In the genomic region with DNA sequence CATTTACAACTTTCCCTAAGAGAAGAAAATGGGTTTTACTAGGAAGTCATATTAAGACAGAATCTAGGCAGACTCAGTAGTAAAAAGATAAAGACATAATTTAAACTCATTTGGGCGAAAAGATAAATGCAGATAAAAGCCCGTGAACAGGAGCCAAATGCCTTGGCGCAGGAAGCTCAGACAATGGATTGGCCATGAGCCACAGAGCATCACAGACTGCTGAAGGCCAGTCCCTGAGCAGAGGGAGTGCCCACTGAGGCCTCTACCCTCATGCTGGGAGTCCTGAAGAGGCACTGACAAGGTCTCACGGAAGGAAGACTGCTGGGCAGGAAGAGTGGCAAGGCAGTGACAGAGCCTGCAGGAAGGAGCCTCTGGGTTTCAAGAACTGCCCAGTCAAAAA, we compare ENCODE assay signal across 9 mouse cellular contexts.
DNase-seq lines count a peak whose midpoint lies in the region; ATAC-seq and TF ChIP-seq lines count a peak whose summit lies in the region.
"Had no signal": no experiment of that assay in that cellular context is flagged by ENCODE, and none has a peak within 500 bp of the region (broad histone marks: within the 10 kb centered on the region; RNA-seq: fewer than 3 reads in every experiment).

No protein-coding gene starts in this region.

- TF ChIP-seq CTCF in gastrocnemius, adult 2 months (IDR thresholded peaks at IDR 0.05) = no peak

- no peak overlapping the region for H3K4me3 ChIP-seq in midbrain, embryonic 10.5 days
- H3K4me3 ChIP-seq in midbrain, embryonic 11.5 days (ENCODE audit: low read depth, low read length) = no peak overlapping the region
- H3K4me3 ChIP-seq in gastrocnemius, adult 2 months = no peak overlapping the region
- H3K4me3 ChIP-seq: limb, embryonic 13.5 days had no signal

- 0 out of 2 replicates have a peak overlapping the region, but pooled peaks have one; percentile 38 for H3K27ac ChIP-seq in midbrain, embryonic 10.5 days (replicated peaks)
- no peak overlapping the region for H3K27ac ChIP-seq in midbrain, embryonic 11.5 days (ENCODE audit: low read depth, low read length)
- no peak overlapping the region for H3K27ac ChIP-seq in gastrocnemius, adult 2 months
- H3K27ac ChIP-seq: limb, embryonic 13.5 days had no signal

- no peaks in the 10 kb centered on the region for H3K4me1 ChIP-seq in midbrain, embryonic 10.5 days
- no peaks in the 10 kb centered on the region for H3K4me1 ChIP-seq in midbrain, embryonic 11.5 days (ENCODE audit: control insufficient read depth, insufficient read depth, low read length)

- no peak for DNase-seq in midbrain, embryonic 10.5 days (ENCODE audit: low spot score)
- no peak for DNase-seq in midbrain, embryonic 11.5 days (ENCODE audit: low spot score, missing footprints)
- DNase-seq in adrenal gland, postnatal 36 days = peak; percentile 65 to 66
- peak; percentile 78 for DNase-seq in kidney, postnatal 14 days
- DNase-seq in lung, postnatal 14 days = peak; percentile 69
- no peak for DNase-seq in embryo, embryonic 10 days (ENCODE audit: low spot score)
- no peak for DNase-seq in cerebellum, adult 9-10 months
- no peak for DNase-seq in gastrocnemius, adult 2 months

- H3K27me3 ChIP-seq in midbrain, embryonic 10.5 days (ENCODE audit: low read depth, poor library complexity, severe bottlenecking) = no peaks in the 10 kb centered on the region
- no peaks in the 10 kb centered on the region for H3K27me3 ChIP-seq in midbrain, embryonic 11.5 days (ENCODE audit: control insufficient read depth, insufficient read depth, low read length)
- H3K27me3 ChIP-seq: limb, embryonic 13.5 days had no signal

- 68% methylated on average over 4 of the region's 4 CpGs for WGBS in midbrain, embryonic 10.5 days
- whole genome bisulfite sequencing in midbrain, embryonic 11.5 days = 55% methylated on average over 4 of the region's 4 CpGs

- ATAC-seq in midbrain, embryonic 11.5 days (ENCODE audit: low FRiP score) = no peak

- no peaks in the 10 kb centered on the region for H3K36me3 ChIP-seq in midbrain, embryonic 10.5 days
- H3K36me3 ChIP-seq in midbrain, embryonic 11.5 days (ENCODE audit: control insufficient read depth, insufficient read depth, low read length) = no peaks in the 10 kb centered on the region
- H3K36me3 ChIP-seq: limb, embryonic 13.5 days had no signal

- H3K9ac ChIP-seq in midbrain, embryonic 11.5 days (ENCODE audit: low read length) = no peak overlapping the region
- H3K9ac ChIP-seq: limb, embryonic 13.5 days had no signal

- intact Hi-C loops in gastrocnemius, adult 2 months (cut with DNase I) = no loop called here

- H3K4me2 ChIP-seq in midbrain, embryonic 11.5 days = no peak overlapping the region
- H3K4me2 ChIP-seq: limb, embryonic 13.5 days had no signal

- H3K9me3 ChIP-seq in midbrain, embryonic 10.5 days (replicated peaks) = no peaks in the 10 kb centered on the region
- no peaks in the 10 kb centered on the region for H3K9me3 ChIP-seq in midbrain, embryonic 11.5 days (ENCODE audit: control insufficient read depth, low read length)
- H3K9me3 ChIP-seq: limb, embryonic 13.5 days had no signal

Comparison
In these comparisons a context has a peak if more than half of its experiments do, and no peak if none do; other contexts are left out.
1. DNase-seq: peak in adrenal gland, postnatal 36 days (2 of 2), kidney, postnatal 14 days (single experiment) and lung, postnatal 14 days (single experiment); none in midbrain, embryonic 10.5 days (single experiment), midbrain, embryonic 11.5 days (single experiment), embryo, embryonic 10 days (single experiment), cerebellum, adult 9-10 months (single experiment) and gastrocnemius, adult 2 months (single experiment).